Mouse (Mus musculus) brain, adult 10 weeks (tissue): ENCODE results near the gene Areg. TPM values are rescaled to one million over a fixed set of nuclear protein-coding genes. Genes with fewer than 3 reads are reported as not detected.

Source experiments
- polyA plus RNA-seq: library from polyadenylated mRNA; stranded (reverse); fragments of 350-450 nt; fragmentation: Illumina TruSeq; extraction: RNeasy Lipid Tissue Mini Kit (QIAGEN cat#74804); gene quantifications from one replicate; pipeline ENCODE4 v1.2.3, GENCODE M21; 2015; ENCODE audit warnings: low read depth, low replicate concordance

The Areg gene
- not detected for polyA plus RNA-seq

DNA sequence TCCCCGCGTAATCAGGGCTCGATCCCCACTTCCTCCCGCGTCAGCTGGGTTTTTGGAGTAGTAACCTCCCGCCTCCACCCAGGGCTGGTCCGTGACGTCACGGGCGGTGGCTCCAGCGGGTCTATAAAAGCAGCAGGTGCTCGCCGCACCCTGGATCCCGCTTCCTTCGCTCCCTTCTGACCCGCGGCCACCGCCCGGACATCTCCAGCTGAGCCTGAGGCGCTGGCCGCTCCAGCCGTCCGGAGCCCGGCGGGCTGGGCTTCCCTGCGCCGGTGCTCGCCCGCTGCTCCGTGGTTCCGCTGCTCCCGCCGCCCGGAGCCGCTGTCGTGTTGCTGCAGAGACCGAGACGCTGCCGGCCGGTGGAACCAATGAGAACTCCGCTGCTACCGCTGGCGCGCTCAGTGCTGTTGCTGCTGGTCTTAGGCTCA, at the start of gene Areg:
Areg (plus strand) TSS at position 154 of the 428 bp plus-strand sequence.

Other genes with a start within 250 kb of the Areg start
- gene Cxcl1, start 248.4 kb upstream of the Areg start, polyA plus RNA-seq: not detected
- not detected for gene Cxcl2, start 235.7 kb upstream of the Areg start, polyA plus RNA-seq
- gene Mthfd2l, start 208.5 kb upstream of the Areg start, polyA plus RNA-seq: 16.9 TPM
- gene Epgn, start 112.1 kb upstream of the Areg start, polyA plus RNA-seq: not detected
- gene Ereg, start 65.0 kb upstream of the Areg start, polyA plus RNA-seq: not detected